ENCODE assay signal across 38 mouse cellular contexts in the genomic region with DNA sequence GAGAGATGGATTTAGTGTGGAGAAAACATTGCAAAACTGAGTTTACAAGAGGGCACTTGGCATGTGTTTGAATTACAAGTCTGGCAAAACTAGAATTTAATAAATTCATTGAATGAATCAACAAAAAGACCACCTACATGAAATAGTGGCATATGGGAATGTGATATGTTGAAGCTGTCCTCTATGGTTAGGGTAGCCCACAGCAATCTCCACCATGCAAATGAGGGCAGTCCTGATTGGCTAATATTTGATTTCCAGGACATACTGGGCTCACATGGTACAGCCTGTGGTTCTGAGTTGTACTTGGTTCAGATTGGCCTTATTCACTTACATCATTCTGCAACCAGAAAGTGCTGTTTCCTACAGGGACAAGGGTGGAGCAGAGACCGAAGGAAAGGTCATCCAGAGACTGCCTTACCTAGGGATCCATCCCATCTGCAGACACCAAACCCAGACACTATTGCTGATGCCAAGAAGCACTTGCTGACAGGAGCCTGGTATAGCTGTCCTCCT. TPM values are rescaled to one million over a fixed set of nuclear protein-coding genes. Genes with fewer than 3 reads are reported as not detected.
"Had no signal": no experiment of that assay in that cellular context is flagged by ENCODE, and none has a peak within 500 bp of the region (broad histone marks: within the 10 kb centered on the region; RNA-seq: fewer than 3 reads in every experiment).

No protein-coding gene starts in this region.

- ATAC-seq: forebrain, embryonic 15.5 days; forebrain, postnatal 0 days; hindbrain, postnatal 0 days; intestine, embryonic 16.5 days had no signal

- H3K27ac ChIP-seq: forebrain, embryonic 15.5 days; heart, embryonic 10.5 days; hindbrain, embryonic 13.5 days; hindbrain, embryonic 15.5 days; hindbrain, postnatal 0 days; kidney, embryonic 15.5 days; kidney, postnatal 0 days; limb, embryonic 10.5 days; limb, embryonic 12.5 days had no signal

- H3K4me1 ChIP-seq: forebrain, embryonic 15.5 days; heart, embryonic 10.5 days; heart, embryonic 12.5 days; hindbrain, embryonic 13.5 days; hindbrain, embryonic 15.5 days; kidney, embryonic 15.5 days; limb, embryonic 10.5 days; limb, embryonic 12.5 days had no signal

- DNase-seq: forebrain, postnatal 0 days; gastrocnemius, postnatal 14 days; gastrocnemius, postnatal 36 days; heart, adult 18-20 months; heart, postnatal 10 days; kidney, adult 11 months; kidney, adult 2 months; kidney, adult 9 months; kidney, postnatal 14 days; kidney, postnatal 36 days; layer of hippocampus, adult 9-11 months; layer of hippocampus, postnatal 36 days had no signal

- H3K9ac ChIP-seq: forebrain, embryonic 15.5 days; forebrain, postnatal 0 days; heart, embryonic 12.5 days; hindbrain, embryonic 13.5 days; hindbrain, embryonic 15.5 days; kidney, embryonic 15.5 days; limb, embryonic 12.5 days had no signal

- H3K36me3 ChIP-seq: forebrain, embryonic 15.5 days; heart, embryonic 10.5 days; heart, embryonic 12.5 days; hindbrain, embryonic 13.5 days; hindbrain, embryonic 15.5 days; kidney, embryonic 15.5 days; limb, embryonic 10.5 days; limb, embryonic 12.5 days had no signal

- H3K4me3 ChIP-seq: forebrain, embryonic 15.5 days; heart, embryonic 10.5 days; heart, embryonic 12.5 days; hindbrain, embryonic 13.5 days; hindbrain, embryonic 15.5 days; kidney, embryonic 15.5 days; limb, embryonic 10.5 days; limb, embryonic 12.5 days had no signal

- H3K9me3 ChIP-seq: forebrain, embryonic 15.5 days; heart, embryonic 10.5 days; heart, embryonic 12.5 days; hindbrain, embryonic 13.5 days; hindbrain, embryonic 15.5 days; kidney, embryonic 15.5 days; limb, embryonic 10.5 days; limb, embryonic 12.5 days had no signal

- H3K27me3 ChIP-seq: heart, embryonic 12.5 days; hindbrain, embryonic 13.5 days; hindbrain, embryonic 15.5 days; kidney, embryonic 15.5 days; limb, embryonic 12.5 days had no signal

- H3K4me2 ChIP-seq: forebrain, embryonic 15.5 days; heart, embryonic 12.5 days; hindbrain, embryonic 13.5 days; hindbrain, embryonic 15.5 days; kidney, embryonic 15.5 days; limb, embryonic 12.5 days had no signal

RNA-seq across cellular contexts. Expression of gene Anks4b, which starts 1.4 kb away (rescaled TPM):
- total RNA-seq: forebrain, postnatal 0 days; hematopoietic stem cell, adult 5-6 weeks; hindbrain, postnatal 0 days had no signal
- polyA plus RNA-seq: heart, embryonic 14.5 days; hindbrain, embryonic 13.5 days; hindbrain, embryonic 15.5 days; hindbrain, postnatal 0 days; limb, embryonic 10.5 days; limb, embryonic 12.5 days had no signal

RNA-seq across cellular contexts. Expression of gene Zp2, which starts 27.2 kb away (rescaled TPM):
- total RNA-seq: forebrain, postnatal 0 days; hematopoietic stem cell, adult 5-6 weeks; hindbrain, postnatal 0 days; layer of hippocampus, postnatal 36 days had no signal
- polyA plus RNA-seq: forebrain, embryonic 15.5 days; gonadal fat pad, adult 2 months; heart, embryonic 10.5 days; heart, embryonic 12.5 days; heart, embryonic 14.5 days; heart, embryonic 16.5 days; hindbrain, embryonic 11.5 days; hindbrain, embryonic 13.5 days; hindbrain, embryonic 15.5 days; hindbrain, postnatal 0 days; intestine, embryonic 14.5 days; intestine, embryonic 16.5 days; kidney, adult 2 months; kidney, postnatal 0 days; limb, embryonic 10.5 days; limb, embryonic 12.5 days had no signal

RNA-seq across cellular contexts. Expression of gene Crym, which starts 29.7 kb away (rescaled TPM):
- total RNA-seq: hematopoietic stem cell, adult 5-6 weeks had no signal

RNA-seq across cellular contexts. Expression of gene Abca14, which starts 31.5 kb away (rescaled TPM):
- total RNA-seq: gastrocnemius, adult 18-20 months; gastrocnemius, adult 8-10 months; gastrocnemius, postnatal 14 days; gastrocnemius, postnatal 36 days; heart, adult 18-20 months; heart, adult 8-10 months; heart, postnatal 10 days; heart, postnatal 25 days; hematopoietic stem cell, adult 5-6 weeks; hindbrain, postnatal 0 days; layer of hippocampus, adult 18-20 months; layer of hippocampus, adult 8-10 months; layer of hippocampus, postnatal 14 days; layer of hippocampus, postnatal 36 days; left cerebral cortex, adult 18-20 months; left cerebral cortex, postnatal 36 days had no signal
- polyA plus RNA-seq: forebrain, postnatal 0 days; gonadal fat pad, adult 2 months; heart, embryonic 12.5 days; heart, embryonic 14.5 days; heart, embryonic 16.5 days; hindbrain, embryonic 11.5 days; hindbrain, embryonic 13.5 days; hindbrain, embryonic 15.5 days; hindbrain, postnatal 0 days; limb, embryonic 10.5 days; limb, embryonic 12.5 days had no signal
